Mouse (Mus musculus): ENCODE measurements around the gene Tbc1d2.
"Not testable (repeated sequence)": the region's sequence is repeated elsewhere in the genome, so short reads cannot be mapped to it uniquely, and the experiment has no call there.

Tbc1d2 gene

GRCm38 (mm10) chr4:46641283-46641682, 8.7 kb downstream of the Tbc1d2 start:
- no peak for DNase-seq (ENCODE audit: low spot score)

GRCm38 (mm10) chr4:46639866-46640265, 10.1 kb downstream of the Tbc1d2 start:
- no peak for DNase-seq (ENCODE audit: low spot score)

GRCm38 (mm10) chr4:46637250-46637649, 12.8 kb downstream of the Tbc1d2 start:
- not testable (repeated sequence) for DNase-seq (ENCODE audit: low spot score)

GRCm38 (mm10) chr4:46635702-46636430, 14.1 kb downstream of the Tbc1d2 start:
- DNase-seq (ENCODE audit: low spot score), result no peak

GRCm38 (mm10) chr4:46634881-46635280, 15.1 kb downstream of the Tbc1d2 start:
- no peak for DNase-seq (ENCODE audit: low spot score)

GRCm38 (mm10) chr4:46633565-46633964, 16.4 kb downstream of the Tbc1d2 start:
- not testable (repeated sequence) for DNase-seq (ENCODE audit: low spot score)

GRCm38 (mm10) chr4:46632465-46632864, 17.5 kb downstream of the Tbc1d2 start:
- no peak for DNase-seq (ENCODE audit: low spot score)

GRCm38 (mm10) chr4:46630390-46630789, 19.6 kb downstream of the Tbc1d2 start:
- DNase-seq (ENCODE audit: low spot score), result no peak

- DNase-seq (ENCODE audit: low spot score), result no peak
Observed at GRCm38 (mm10) chr4:46628873-46629272, 21.1 kb downstream of the Tbc1d2 start.

GRCm38 (mm10) chr4:46628081-46628480, 21.9 kb downstream of the Tbc1d2 start:
- DNase-seq (ENCODE audit: low spot score), result no peak

- no peak for DNase-seq (ENCODE audit: low spot score)
Observed at GRCm38 (mm10) chr4:46625101-46625500, 24.9 kb downstream of the Tbc1d2 start.

GRCm38 (mm10) chr4:46623007-46623406, 27.0 kb downstream of the Tbc1d2 start:
- DNase-seq (ENCODE audit: low spot score), result no peak

GRCm38 (mm10) chr4:46620946-46621345, 29.1 kb downstream of the Tbc1d2 start:
- no peak for DNase-seq (ENCODE audit: low spot score)

- no peak for DNase-seq (ENCODE audit: low spot score)
Observed at GRCm38 (mm10) chr4:46620330-46620729, 29.7 kb downstream of the Tbc1d2 start.

GRCm38 (mm10) chr4:46618196-46618817, 31.7 kb downstream of the Tbc1d2 start:
- no peak for DNase-seq (ENCODE audit: low spot score)

- DNase-seq (ENCODE audit: low spot score), result no peak
Observed at GRCm38 (mm10) chr4:46617408-46617807, 32.6 kb downstream of the Tbc1d2 start.

- no peak for DNase-seq (ENCODE audit: low spot score)
Observed at GRCm38 (mm10) chr4:46614641-46615040, 35.4 kb downstream of the Tbc1d2 start.

GRCm38 (mm10) chr4:46613618-46614017, 36.4 kb downstream of the Tbc1d2 start:
- no peak for DNase-seq (ENCODE audit: low spot score)

GRCm38 (mm10) chr4:46611181-46611580, 38.8 kb downstream of the Tbc1d2 start:
- peak; percentile 54 for DNase-seq (ENCODE audit: low spot score)

GRCm38 (mm10) chr4:46607601-46608000, 42.4 kb downstream of the Tbc1d2 start:
- no peak for DNase-seq (ENCODE audit: low spot score)

- no peak for DNase-seq (ENCODE audit: low spot score)
Observed at GRCm38 (mm10) chr4:46605451-46605850, 44.6 kb downstream of the Tbc1d2 start.

- peak; percentile 5 for DNase-seq (ENCODE audit: low spot score)
Observed at GRCm38 (mm10) chr4:46602704-46603103, 47.3 kb downstream of the Tbc1d2 start.

- DNase-seq (ENCODE audit: low spot score), result peak; percentile 58
Observed at GRCm38 (mm10) chr4:46601844-46602423, 48.1 kb downstream of the Tbc1d2 start, which contains the start of gene Coro2a. Gene Coro2a, minus strand, starts transcription at chr4:46602202.

Measured in urinary bladder, postnatal 10 days (tissue).